Mouse (Mus musculus): ENCODE measurements around the gene Prpf8. TPM values are rescaled to one million over a fixed set of nuclear protein-coding genes. Genes with fewer than 3 reads are reported as not detected.
"Not testable (repeated sequence)": the region's sequence is repeated elsewhere in the genome, so short reads cannot be mapped to it uniquely, and the experiment has no call there.

Gene Prpf8
- polyA plus RNA-seq, 1 experiment from 2014 or later = 44.3 TPM

DNA sequence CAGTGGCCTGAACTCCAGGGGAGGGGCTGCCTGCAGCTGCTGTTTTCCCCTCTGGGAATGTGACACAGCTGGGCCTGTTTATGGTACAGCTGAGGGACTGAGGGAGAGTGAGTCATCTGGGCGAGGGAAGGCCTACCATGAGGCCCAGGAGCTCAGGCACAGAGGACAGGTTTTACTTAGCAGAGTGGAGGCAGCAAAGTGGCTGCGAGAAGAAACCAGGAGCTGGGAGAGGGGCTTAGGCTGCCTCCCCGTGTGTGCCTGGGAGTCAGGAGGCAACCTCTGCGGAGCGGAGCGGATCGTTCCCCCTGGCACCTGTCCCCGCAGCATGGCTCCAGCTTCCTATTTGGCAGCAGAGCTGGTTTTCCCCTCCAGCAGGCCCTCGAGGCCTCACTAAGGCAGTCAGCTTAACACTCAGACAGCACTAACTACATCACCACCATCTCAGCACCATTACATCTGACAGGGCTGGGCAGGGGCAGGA lies 65.4 kb downstream of the Prpf8 start:
- Histone ChIP-seq H3K9ac (replicated peaks) (no peak overlapping the region), H3K36me3 (peaks cover 16% of the 10 kb centered on the region), H3K27ac (replicated peaks) (peak overlapping the region; percentile 42), H3K27me3 (replicated peaks) (no peaks in the 10 kb centered on the region), H3K9me3 (replicated peaks) (no peaks in the 10 kb centered on the region), H3K4me3 (replicated peaks) (no peak overlapping the region), H3K4me2 (no peak overlapping the region), H3K4me1 (peaks cover 35% of the 10 kb centered on the region)
- ATAC-seq (ENCODE audit: low FRiP score) = no peak
- 46% methylated on average over 9 of the region's 9 CpGs for WGBS

DNA sequence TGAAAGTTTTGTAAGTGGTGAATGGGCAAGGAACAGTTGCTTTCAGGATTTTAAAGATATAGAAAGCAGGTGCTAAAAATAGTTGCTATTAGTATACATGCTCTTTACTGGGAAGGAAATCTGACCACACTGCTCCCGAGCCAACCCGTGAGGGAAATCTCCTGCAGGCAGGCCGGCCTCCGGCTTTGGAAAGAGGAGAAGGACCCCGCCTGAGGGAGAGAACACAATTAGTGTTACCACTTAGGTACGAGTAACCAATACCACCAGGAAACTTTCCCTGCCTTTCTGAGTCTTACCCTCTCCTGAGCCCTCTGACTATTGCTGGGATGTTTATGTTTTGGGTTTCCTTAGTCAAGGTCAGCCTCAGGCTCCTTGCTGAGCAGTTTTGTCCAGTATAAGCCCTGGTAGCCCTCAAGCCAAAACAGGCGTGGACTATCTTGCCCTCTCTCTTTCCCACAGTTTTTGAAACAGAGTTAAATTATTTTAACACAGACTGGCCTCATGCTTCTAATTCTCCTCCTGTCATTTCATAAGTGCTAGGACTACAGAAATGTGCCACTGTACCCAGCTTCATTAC lies 66.4 kb downstream of the Prpf8 start:
- Histone ChIP-seq H3K27me3 (replicated peaks) (no peaks in the 10 kb centered on the region), H3K9ac (replicated peaks) (no peak overlapping the region), H3K27ac (replicated peaks) (0 out of 2 replicates have a peak overlapping the region, but pooled peaks have one; percentile 28), H3K4me3 (replicated peaks) (no peak overlapping the region), H3K4me1 (peaks cover 35% of the 10 kb centered on the region), H3K4me2 (no peak overlapping the region), H3K9me3 (replicated peaks) (no peaks in the 10 kb centered on the region), H3K36me3 (peaks cover 13% of the 10 kb centered on the region)
- 73% methylated on average over 7 of the region's 7 CpGs for WGBS
- no peak for ATAC-seq (ENCODE audit: low FRiP score)

DNA sequence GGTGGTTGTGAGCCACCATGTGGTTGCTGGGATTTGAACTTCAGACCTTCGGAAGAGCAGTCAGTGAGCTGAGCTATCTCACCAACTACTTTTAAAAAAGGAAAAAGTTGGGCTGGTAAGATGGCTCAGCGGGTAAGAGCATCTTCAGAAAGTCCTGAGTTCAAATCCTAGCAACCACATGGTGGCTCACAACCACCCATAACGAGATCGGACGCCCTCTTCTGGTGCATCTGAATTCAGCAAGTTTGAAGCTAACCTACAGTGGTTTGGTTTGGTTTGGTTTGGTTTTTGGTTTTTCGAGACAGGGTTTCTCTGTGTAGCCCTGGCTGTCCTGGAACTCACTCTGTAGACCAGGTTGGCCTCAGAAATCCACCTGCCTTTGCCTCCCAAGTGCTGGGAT lies 69.4 kb downstream of the Prpf8 start:
- 94% methylated on average over 6 of the region's 6 CpGs for WGBS
- H3K27me3 ChIP-seq (replicated peaks); H3K4me2 ChIP-seq; ATAC-seq (ENCODE audit: low FRiP score); H3K4me3 ChIP-seq (replicated peaks); H3K9me3 ChIP-seq (replicated peaks); H3K9ac ChIP-seq (replicated peaks); H3K27ac ChIP-seq (replicated peaks): not testable (repeated sequence)
- Histone ChIP-seq H3K36me3 (peaks cover 18% of the 10 kb centered on the region), H3K4me1 (peaks cover 20% of the 10 kb centered on the region)

- WGBS = 79% methylated on average over 6 of the region's 6 CpGs
- Histone ChIP-seq H3K9me3 (replicated peaks) (no peaks in the 10 kb centered on the region), H3K4me1 (peaks cover 9% of the 10 kb centered on the region), H3K27ac (replicated peaks) (no peak overlapping the region), H3K4me3 (replicated peaks) (no peak overlapping the region), H3K4me2 (no peak overlapping the region), H3K27me3 (replicated peaks) (no peaks in the 10 kb centered on the region), H3K9ac (replicated peaks) (no peak overlapping the region), H3K36me3 (peaks cover 26% of the 10 kb centered on the region)
- ATAC-seq (ENCODE audit: low FRiP score) = no peak
Observed at GRCm38 (mm10) chr11:75557142-75557541, 70.5 kb downstream of the Prpf8 start.

DNA sequence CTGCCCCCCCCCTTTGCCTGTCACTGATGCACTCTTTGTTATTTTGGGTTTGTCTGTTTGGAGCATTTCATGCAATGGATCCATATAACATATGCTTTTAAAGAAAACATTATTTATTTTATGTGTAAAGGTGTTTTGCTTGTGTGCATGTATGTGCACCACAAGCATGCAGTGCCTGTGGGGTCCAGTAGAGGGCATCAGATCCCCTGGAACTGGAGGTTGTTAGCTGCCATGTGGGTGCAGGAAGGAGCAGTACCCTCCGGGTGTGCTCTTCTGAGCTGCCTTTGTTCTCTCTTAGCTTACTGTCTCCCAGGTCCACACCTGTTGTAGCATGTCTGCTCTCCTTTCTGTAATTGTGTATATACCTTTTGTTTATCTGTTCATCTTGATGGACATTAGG lies 71.5 kb downstream of the Prpf8 start:
- H3K27me3 ChIP-seq (replicated peaks) = no peaks in the 10 kb centered on the region
- H3K27ac ChIP-seq (replicated peaks) = no peak overlapping the region
- H3K4me3 ChIP-seq (replicated peaks) = no peak overlapping the region
- H3K9ac ChIP-seq (replicated peaks) = no peak overlapping the region
- H3K36me3 ChIP-seq = peaks cover 31% of the 10 kb centered on the region
- WGBS = 95% methylated on average over 1 of the region's 1 CpGs
- no peak overlapping the region for H3K4me2 ChIP-seq
- H3K4me1 ChIP-seq = no peaks in the 10 kb centered on the region
- no peaks in the 10 kb centered on the region for H3K9me3 ChIP-seq (replicated peaks)
- no peak for ATAC-seq (ENCODE audit: low FRiP score)

MicroRNA genes within 50 kb of the gene (microRNA counts, 519-probe panel; counts per million panel counts)
- microRNA mmu-miR-22 = 3,722 counts per million, percentile 89 among the panel's probes with 10 or more counts

Small RNAs within 50 kb of the gene (microRNA-seq; reads per million reads assigned to microRNA genes)
- gene Mir22 (3,642 reads per million, percentile 90 among the genes with 10 or more reads in this experiment), gene Mir3971 (not detected)

Other genes with a start within 250 kb of the Prpf8 start
- gene Rpa1, start 138.5 kb upstream of the Prpf8 start, polyA plus RNA-seq (2015; fragmentation: Nextera tagmentation; extraction: Ambion mirVana) = 51.3 and 71.1 TPM in 2 replicates
- 14.6 and 18.7 TPM in 2 replicates for gene Smyd4, start 138.4 kb upstream of the Prpf8 start, polyA plus RNA-seq (2015; fragmentation: Nextera tagmentation; extraction: Ambion mirVana)
- gene Serpinf1, start 64.1 kb upstream of the Prpf8 start, polyA plus RNA-seq (2015; fragmentation: Nextera tagmentation; extraction: Ambion mirVana) = 63.4 and 69.1 TPM in 2 replicates
- gene Serpinf2, start 47.2 kb upstream of the Prpf8 start, polyA plus RNA-seq (2015; fragmentation: Nextera tagmentation; extraction: Ambion mirVana) = 0.33 and 1.6 TPM in 2 replicates
- 6.3 and 6.6 TPM in 2 replicates for gene Wdr81, start 32.1 kb upstream of the Prpf8 start, polyA plus RNA-seq (2015; fragmentation: Nextera tagmentation; extraction: Ambion mirVana)
- gene Tlcd2, start 25.1 kb upstream of the Prpf8 start, polyA plus RNA-seq (2015; fragmentation: Nextera tagmentation; extraction: Ambion mirVana) = 2.4 and 8.5 TPM in 2 replicates
- 2.8 and 3.1 TPM in 2 replicates for gene Rilp, start 23.3 kb downstream of the Prpf8 start, polyA plus RNA-seq (2015; fragmentation: Nextera tagmentation; extraction: Ambion mirVana)
- gene Scarf1, start 26.7 kb downstream of the Prpf8 start, polyA plus RNA-seq (2015; fragmentation: Nextera tagmentation; extraction: Ambion mirVana) = 3.9 and 4.7 TPM in 2 replicates
- 15.7 and 15.8 TPM in 2 replicates for gene Slc43a2, start 44.9 kb downstream of the Prpf8 start, polyA plus RNA-seq (2015; fragmentation: Nextera tagmentation; extraction: Ambion mirVana)
- gene Pitpna, start 101.3 kb downstream of the Prpf8 start, polyA plus RNA-seq (2015; fragmentation: Nextera tagmentation; extraction: Ambion mirVana) = 113 and 117 TPM in 2 replicates
- gene Inpp5k, start 144.2 kb downstream of the Prpf8 start, polyA plus RNA-seq (2015; fragmentation: Nextera tagmentation; extraction: Ambion mirVana) = 39.0 and 39.7 TPM in 2 replicates
- 12.4 and 22.0 TPM in 2 replicates for gene Myo1c, start 163.7 kb downstream of the Prpf8 start, polyA plus RNA-seq (2015; fragmentation: Nextera tagmentation; extraction: Ambion mirVana)
- 102 and 107 TPM in 2 replicates for gene Crk, start 192.4 kb downstream of the Prpf8 start, polyA plus RNA-seq (2015; fragmentation: Nextera tagmentation; extraction: Ambion mirVana)
- 1,285 and 1,371 TPM in 2 replicates for gene Ywhae, start 246.1 kb downstream of the Prpf8 start, polyA plus RNA-seq (2015; fragmentation: Nextera tagmentation; extraction: Ambion mirVana)

All from neural tube, embryonic 15.5 days (tissue).